Mouse (Mus musculus) neural tube, embryonic 14.5 days (tissue): ENCODE results near the gene Ubp1. TPM values are rescaled to one million over a fixed set of nuclear protein-coding genes. Genes with fewer than 3 reads are reported as not detected.

Experiments used
- ATAC-seq: fragments of 200-750 bp; cut with Nextera tagmentation; 2 replicates; pipeline ENCODE4 v1.8.0; 2017; ENCODE audit warnings: low read depth, mild to moderate bottlenecking, moderate TSS enrichment, moderate library complexity
- H3K27ac ChIP-seq: fragments of 300-500 bp; sonication (generic); 2 replicates; pipeline ENCODE4 v1.5.1; 2014; ENCODE audit warnings: low read depth, mild to moderate bottlenecking, control low read depth, low read length, moderate library complexity, mixed read lengths
- H3K27me3 ChIP-seq: fragments of 300-500 bp; sonication (generic); 2 replicates; pipeline ENCODE4 v1.6.1; 2014; ENCODE audit warnings: low read length; ENCODE audit not compliant: control insufficient read depth, insufficient read depth
- H3K36me3 ChIP-seq: fragments of 300-500 bp; sonication (generic); 2 replicates; pipeline ENCODE4 v1.6.1; 2014; ENCODE audit warnings: low read length, mixed read lengths; ENCODE audit not compliant: control insufficient read depth, insufficient read depth
- H3K4me1 ChIP-seq: fragments of 300-500 bp; sonication (generic); 2 replicates; pipeline ENCODE4 v1.6.1; 2014; ENCODE audit warnings: low read length; ENCODE audit not compliant: control insufficient read depth, insufficient read depth
- H3K4me2 ChIP-seq: fragments of 300-500 bp; sonication (generic); 2 replicates; pipeline ENCODE4 v1.6.1; 2014; ENCODE audit warnings: mild to moderate bottlenecking, low read depth, low read length, control low read depth
- H3K4me3 ChIP-seq: fragments of 300-500 bp; sonication (generic); 2 replicates; pipeline ENCODE4 v1.5.1; 2014; ENCODE audit warnings: low read depth, low read length, control low read depth, mixed read lengths
- H3K9ac ChIP-seq: fragments of 300-500 bp; sonication (generic); replicated peaks from 2 replicates; pipeline ENCODE4 v1.6.1; 2014; ENCODE audit warnings: low read depth, mild to moderate bottlenecking, control low read depth, low read length, mixed read lengths
- H3K9me3 ChIP-seq: fragments of 300-500 bp; sonication (generic); 2 replicates; pipeline ENCODE4 v1.6.1; 2016; ENCODE audit warnings: low read length; ENCODE audit not compliant: control insufficient read depth
- WGBS: fragments of 180-500 bp; shearing (Covaris S2); extraction: QIAGEN DNeasy Blood & Tissue Kit; methylation state at CpG from one replicate; pipeline ENCODE4 v1.1.7; 2014; 5-methylcytosine and 5-hydroxymethylcytosine counted together
- polyA plus RNA-seq: library from polyadenylated mRNA; unstranded; fragments of >200 nt; fragmentation: Nextera tagmentation; extraction: Ambion mirVana; gene quantifications from 2 replicates; pipeline ENCODE4 v1.2.1, GENCODE M21; 2014

The Ubp1 gene
- polyA plus RNA-seq, 1 experiment from 2014 or later, result 43.7 TPM

DNA sequence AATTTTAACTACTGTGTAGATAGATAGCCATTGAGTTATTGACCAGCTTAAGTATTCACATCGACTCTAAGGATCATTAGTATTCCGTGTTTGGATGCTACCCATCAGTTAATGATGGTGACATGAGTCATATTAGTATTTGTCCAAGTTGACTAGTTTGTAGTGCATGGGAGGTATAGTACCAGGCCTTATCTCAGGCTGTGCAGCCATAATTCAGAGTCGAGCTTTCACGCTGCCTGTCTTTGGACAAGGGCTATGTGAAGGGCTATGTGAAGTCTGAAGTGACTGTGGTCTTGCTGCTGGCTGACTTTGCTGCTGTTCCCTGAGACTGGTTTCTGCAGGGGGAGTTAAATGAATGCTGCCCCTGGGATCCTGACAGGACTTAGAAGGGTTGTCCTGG lies 27.0 kb downstream of the Ubp1 start:
- no peaks in the 10 kb centered on the region for H3K4me1 ChIP-seq
- H3K4me3 ChIP-seq, result no peak overlapping the region
- 98% methylated on average over 4 of the region's 4 CpGs for WGBS
- H3K9me3 ChIP-seq, result no peaks in the 10 kb centered on the region
- H3K4me2 ChIP-seq, result no peak overlapping the region
- no peak for ATAC-seq
- no peak overlapping the region for H3K9ac ChIP-seq
- H3K27me3 ChIP-seq, result no peaks in the 10 kb centered on the region
- H3K27ac ChIP-seq, result no peak overlapping the region
- H3K36me3 ChIP-seq, result peaks cover 13% of the 10 kb centered on the region; the same call in 1 of the 2 replicates

DNA sequence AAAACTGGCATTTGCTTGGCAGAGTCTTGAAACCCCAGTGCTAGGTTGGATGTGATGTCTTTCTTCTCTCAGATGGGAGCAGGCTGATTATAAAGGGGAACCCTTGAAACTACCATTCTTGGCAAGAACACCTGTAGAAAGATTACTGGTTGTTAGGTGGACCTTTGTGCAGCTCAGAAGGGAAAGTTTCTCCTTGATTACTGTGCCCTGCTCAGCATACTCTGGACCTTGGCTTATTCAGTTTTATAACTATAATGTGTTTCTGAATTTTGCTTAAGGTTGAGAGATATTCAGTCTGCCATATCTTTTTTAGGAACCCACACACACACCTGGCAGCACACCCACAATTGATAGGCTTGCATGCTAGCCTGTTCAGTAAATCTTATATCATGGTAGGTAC lies 33.0 kb downstream of the Ubp1 start:
- Histone ChIP-seq H3K4me2 (no peak overlapping the region), H3K27me3 (no peaks in the 10 kb centered on the region), H3K4me1 (no peaks in the 10 kb centered on the region), H3K9me3 (no peaks in the 10 kb centered on the region), H3K4me3 (no peak overlapping the region), H3K27ac (no peak overlapping the region), H3K9ac (no peak overlapping the region), H3K36me3 (peaks cover 57% of the 10 kb centered on the region)
- no peak for ATAC-seq

DNA sequence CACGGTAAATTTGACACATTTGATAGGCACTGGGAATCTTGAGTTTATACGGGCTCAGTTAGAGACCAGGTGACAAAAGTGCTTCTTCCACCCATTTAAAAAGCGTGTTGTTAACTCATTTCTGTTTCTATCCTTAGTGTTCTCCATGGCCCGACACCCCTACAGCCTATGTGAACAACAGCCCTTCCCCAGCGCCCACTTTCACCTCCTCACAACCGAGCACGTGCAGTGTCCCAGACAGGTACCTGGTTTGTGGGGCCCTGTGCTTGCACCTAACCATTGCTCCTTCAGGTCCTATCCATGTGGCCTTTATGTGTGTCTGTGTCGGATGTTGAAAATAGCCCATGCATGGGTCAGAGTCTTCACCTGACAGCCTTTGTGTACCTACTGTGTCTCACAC lies 33.7 kb downstream of the Ubp1 start:
- no peak overlapping the region for H3K9ac ChIP-seq
- H3K9me3 ChIP-seq, result no peaks in the 10 kb centered on the region
- no peak overlapping the region for H3K4me3 ChIP-seq
- no peak overlapping the region for H3K27ac ChIP-seq
- 94% methylated on average over 8 of the region's 8 CpGs for WGBS
- no peaks in the 10 kb centered on the region for H3K27me3 ChIP-seq
- no peak overlapping the region for H3K4me2 ChIP-seq
- H3K36me3 ChIP-seq, result peaks cover 59% of the 10 kb centered on the region
- ATAC-seq, result no peak
- no peaks in the 10 kb centered on the region for H3K4me1 ChIP-seq

DNA sequence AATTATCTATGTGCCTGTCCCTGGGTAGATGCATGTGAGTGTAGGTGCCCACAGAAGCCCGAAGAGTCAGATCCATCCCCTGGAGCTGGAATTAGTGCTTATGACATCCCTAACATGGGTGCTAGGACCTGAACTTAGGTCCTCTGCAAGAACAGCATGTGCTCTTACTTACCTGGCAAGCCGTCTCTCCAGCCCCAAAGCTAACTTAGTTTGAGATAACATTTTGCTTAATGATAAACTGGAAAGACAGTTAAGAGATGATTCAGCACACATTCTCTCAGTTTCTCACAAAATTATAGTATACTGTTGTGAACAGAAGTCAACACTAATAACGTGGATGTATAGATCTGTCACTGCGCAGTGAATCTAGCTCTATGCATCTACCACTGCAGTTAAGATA lies 36.1 kb downstream of the Ubp1 start:
- Histone ChIP-seq H3K9ac (no peak overlapping the region), H3K4me1 (no peaks in the 10 kb centered on the region), H3K36me3 (peaks cover 66% of the 10 kb centered on the region), H3K27ac (no peak overlapping the region), H3K9me3 (no peaks in the 10 kb centered on the region), H3K27me3 (no peaks in the 10 kb centered on the region), H3K4me3 (no peak overlapping the region), H3K4me2 (no peak overlapping the region)
- 95% methylated on average over 4 of the region's 4 CpGs for WGBS
- ATAC-seq, result no peak

DNA sequence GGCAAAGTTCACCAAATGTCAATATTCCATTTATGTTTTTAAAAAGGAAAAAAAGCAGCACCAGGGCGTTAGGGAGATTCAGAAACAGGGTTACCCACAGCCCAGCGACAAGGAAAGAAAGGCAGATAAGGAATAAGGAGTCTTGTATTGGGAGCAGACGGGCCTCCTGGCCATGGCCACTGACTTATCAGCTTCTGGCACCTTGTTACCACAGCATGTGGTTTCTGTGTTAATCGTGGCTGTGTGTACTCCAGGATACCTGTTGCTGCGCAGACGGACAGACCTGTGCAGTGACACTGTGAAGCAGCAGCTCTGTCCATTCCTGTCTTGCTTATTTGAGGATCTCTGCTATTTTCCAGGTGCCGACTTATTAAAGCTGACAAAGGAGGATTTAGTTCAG lies 38.2 kb downstream of the Ubp1 start:
- WGBS, result 91% methylated on average over 7 of the region's 7 CpGs

DNA sequence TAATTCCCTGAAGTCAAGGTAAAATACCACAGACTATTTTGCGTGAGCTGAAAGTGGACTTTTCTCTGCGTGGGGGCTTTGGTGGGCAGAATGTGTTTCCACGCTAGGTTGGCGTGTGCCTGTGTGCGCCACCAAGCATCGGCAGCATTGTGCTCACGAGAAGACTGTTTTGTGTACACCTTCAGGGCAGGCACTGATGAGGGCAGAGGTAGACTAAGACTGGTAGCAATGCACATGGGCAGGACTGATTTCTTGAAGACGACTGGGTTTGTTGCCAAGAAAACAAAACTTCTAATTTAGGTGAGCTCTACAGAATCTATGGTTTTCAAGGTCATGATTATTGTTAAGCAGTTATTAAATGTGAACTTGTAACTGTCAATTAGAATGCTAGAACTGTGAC lies 38.7 kb downstream of the Ubp1 start:
- Histone ChIP-seq H3K36me3 (peaks cover 69% of the 10 kb centered on the region), H3K9ac (no peak overlapping the region), H3K4me3 (no peak overlapping the region), H3K4me1 (no peaks in the 10 kb centered on the region), H3K27ac (no peak overlapping the region), H3K27me3 (no peaks in the 10 kb centered on the region), H3K9me3 (no peaks in the 10 kb centered on the region), H3K4me2 (no peak overlapping the region)
- no peak for ATAC-seq
- 95% methylated on average over 8 of the region's 8 CpGs for WGBS

More for the DNA sequence above, 38.2 kb downstream of the Ubp1 start:
- H3K9me3 ChIP-seq, result no peaks in the 10 kb centered on the region
- H3K27me3 ChIP-seq, result no peaks in the 10 kb centered on the region
- no peak overlapping the region for H3K4me3 ChIP-seq
- no peaks in the 10 kb centered on the region for H3K4me1 ChIP-seq
- no peak overlapping the region for H3K27ac ChIP-seq
- no peak for ATAC-seq
- no peak overlapping the region for H3K4me2 ChIP-seq
- peaks cover 66% of the 10 kb centered on the region for H3K36me3 ChIP-seq
- no peak overlapping the region for H3K9ac ChIP-seq

DNA sequence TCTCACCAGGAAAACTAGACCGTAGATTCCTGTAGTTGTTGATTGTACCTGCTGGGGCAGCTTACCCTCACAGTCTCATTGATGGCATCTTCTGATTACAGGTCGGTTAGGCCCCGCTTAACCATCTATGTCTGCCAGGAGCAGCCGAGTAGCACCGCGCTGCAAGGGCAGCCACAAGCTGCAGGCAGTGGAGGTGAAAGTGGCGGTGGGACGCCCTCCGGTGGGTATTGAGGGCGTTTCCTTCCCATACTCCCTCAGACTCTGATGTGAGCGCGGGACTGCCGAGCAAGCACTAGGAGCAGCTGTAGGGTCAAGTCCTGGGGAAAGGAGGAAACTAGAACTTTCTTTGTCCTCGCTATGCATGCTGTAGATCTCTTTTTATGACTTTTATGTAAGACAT lies 39.3 kb downstream of the Ubp1 start:
- WGBS, result 93% methylated on average over 14 of the region's 14 CpGs
- Histone ChIP-seq H3K4me1 (no peaks in the 10 kb centered on the region), H3K9me3 (no peaks in the 10 kb centered on the region), H3K27me3 (no peaks in the 10 kb centered on the region), H3K9ac (no peak overlapping the region), H3K27ac (no peak overlapping the region), H3K4me3 (no peak overlapping the region), H3K36me3 (peaks cover 69% of the 10 kb centered on the region), H3K4me2 (no peak overlapping the region)
- no peak for ATAC-seq

DNA sequence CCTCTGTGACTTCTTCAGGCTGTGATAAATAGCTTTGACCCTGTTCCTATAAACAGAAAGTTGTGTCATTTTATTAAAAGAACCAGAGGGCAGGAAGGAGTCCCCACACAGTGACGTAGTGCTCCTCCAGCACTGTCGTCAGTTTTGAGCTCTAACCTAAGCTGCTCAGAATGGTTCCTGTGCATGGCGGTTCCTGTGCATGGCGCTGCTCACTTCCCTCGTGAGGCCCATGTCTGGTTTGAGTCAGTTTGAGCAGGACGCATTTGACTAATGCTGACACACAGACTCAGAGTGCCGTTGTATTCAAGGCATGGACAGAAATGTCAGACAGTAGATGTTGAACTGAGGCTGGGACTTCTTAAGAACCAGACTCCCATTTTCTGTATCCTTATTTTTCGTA lies 40.9 kb downstream of the Ubp1 start:
- 83% methylated on average over 8 of the region's 8 CpGs for WGBS
- H3K9me3 ChIP-seq, result no peaks in the 10 kb centered on the region
- ATAC-seq, result no peak

DNA sequence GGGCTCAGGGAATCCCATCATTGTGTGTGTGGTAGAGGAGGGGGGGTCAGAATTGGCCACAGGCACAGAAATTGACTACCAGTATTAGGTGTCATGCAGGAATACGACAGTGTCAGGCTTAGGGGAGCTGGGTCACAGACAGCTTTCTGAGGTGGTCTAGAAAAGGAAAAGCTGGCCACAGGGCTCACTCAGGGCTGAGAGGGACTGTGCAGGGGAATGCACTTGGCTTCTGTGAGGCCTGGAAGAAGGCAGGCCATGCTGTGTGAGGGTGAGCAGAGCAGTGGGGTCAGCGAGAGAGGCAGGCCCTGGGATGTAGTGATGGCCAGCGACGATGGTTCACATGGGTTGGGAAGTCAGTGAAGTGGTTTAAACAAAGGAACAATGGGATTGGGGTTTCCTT lies 43.1 kb downstream of the Ubp1 start:
- WGBS, result 88% methylated on average over 4 of the region's 4 CpGs
- Histone ChIP-seq H3K4me1 (no peaks in the 10 kb centered on the region), H3K9me3 (no peaks in the 10 kb centered on the region), H3K27me3 (no peaks in the 10 kb centered on the region), H3K9ac (no peak overlapping the region), H3K27ac (no peak overlapping the region), H3K36me3 (peaks cover 54% of the 10 kb centered on the region), H3K4me3 (no peak overlapping the region), H3K4me2 (no peak overlapping the region)
- no peak for ATAC-seq

More for the DNA sequence above, 40.9 kb downstream of the Ubp1 start:
- H3K4me2 ChIP-seq, result no peak overlapping the region
- no peak overlapping the region for H3K9ac ChIP-seq
- no peaks in the 10 kb centered on the region for H3K27me3 ChIP-seq
- H3K4me3 ChIP-seq, result no peak overlapping the region
- H3K36me3 ChIP-seq, result peaks cover 62% of the 10 kb centered on the region
- no peak overlapping the region for H3K27ac ChIP-seq
- no peaks in the 10 kb centered on the region for H3K4me1 ChIP-seq

DNA sequence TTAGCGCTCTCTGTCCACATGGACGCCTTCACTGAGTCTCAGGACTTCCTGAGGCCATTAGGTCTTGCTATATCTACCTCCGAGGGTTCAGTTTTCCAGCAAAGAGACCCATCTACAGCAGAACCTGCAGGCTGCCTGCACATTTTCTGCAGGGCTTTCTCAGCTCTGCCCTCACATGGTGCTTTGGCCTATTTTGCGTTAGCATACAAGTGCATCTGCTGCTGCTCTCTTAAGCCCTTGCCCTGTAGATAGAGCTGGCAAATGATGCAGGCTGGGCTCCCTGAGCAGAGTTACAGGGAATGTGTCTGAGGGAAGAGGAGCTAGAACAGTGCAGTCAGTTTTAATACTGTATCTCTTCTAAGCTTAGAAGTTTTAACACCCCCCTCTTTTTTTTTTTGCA lies 44.2 kb downstream of the Ubp1 start:
- Histone ChIP-seq H3K4me1 (no peaks in the 10 kb centered on the region; the same call in 1 of the 2 replicates), H3K4me2 (no peak overlapping the region), H3K4me3 (no peak overlapping the region), H3K36me3 (peaks cover 52% of the 10 kb centered on the region), H3K27me3 (no peaks in the 10 kb centered on the region), H3K27ac (no peak overlapping the region), H3K9ac (no peak overlapping the region), H3K9me3 (no peaks in the 10 kb centered on the region)
- WGBS, result 88% methylated on average over 4 of the region's 4 CpGs
- no peak for ATAC-seq
